Mouse (Mus musculus) brain, adult 2 months (tissue): Measurements from ENCODE around the gene Lrp4.

ENCODE experiments used
- DNase-seq: peaks from one replicate; pipeline ENCODE4 v3.0.0; 2011; ENCODE audit warnings: low read depth, low spot score

Gene Lrp4

GRCm38 (mm10) chr2:91457259-91457655 lies at the start of gene Lrp4:
TSS of gene Lrp4 (plus strand) at chr2:91457511.
- no peak for DNase-seq

GRCm38 (mm10) chr2:91408031-91408430 lies 49.3 kb upstream of the Lrp4 start:
- DNase-seq = no peak

GRCm38 (mm10) chr2:91411473-91411872 lies 45.8 kb upstream of the Lrp4 start:
- no peak for DNase-seq

GRCm38 (mm10) chr2:91412361-91412760 lies 45.0 kb upstream of the Lrp4 start:
- DNase-seq = peak; percentile 21

- DNase-seq = no peak
Observed at GRCm38 (mm10) chr2:91413811-91414210, 43.5 kb upstream of the Lrp4 start.

- no peak for DNase-seq
Observed at GRCm38 (mm10) chr2:91421641-91422040, 35.7 kb upstream of the Lrp4 start.

GRCm38 (mm10) chr2:91424061-91424720 lies 33.1 kb upstream of the Lrp4 start:
- DNase-seq = no peak

GRCm38 (mm10) chr2:91426321-91426720 lies 31.0 kb upstream of the Lrp4 start:
- no peak for DNase-seq

GRCm38 (mm10) chr2:91429146-91429545 lies 28.2 kb upstream of the Lrp4 start:
- no peak for DNase-seq

- peak; percentile 41 for DNase-seq
Observed at GRCm38 (mm10) chr2:91429915-91430599, 27.3 kb upstream of the Lrp4 start.

GRCm38 (mm10) chr2:91430600-91430919 lies 26.8 kb upstream of the Lrp4 start:
- peak; percentile 31 for DNase-seq

GRCm38 (mm10) chr2:91436713-91437112 lies 20.6 kb upstream of the Lrp4 start:
- no peak for DNase-seq

- peak; percentile 35 for DNase-seq
Observed at GRCm38 (mm10) chr2:91437116-91437815, 20.0 kb upstream of the Lrp4 start.

- no peak for DNase-seq
Observed at GRCm38 (mm10) chr2:91439271-91439670, 18.0 kb upstream of the Lrp4 start.

GRCm38 (mm10) chr2:91439876-91440275 lies 17.4 kb upstream of the Lrp4 start:
- DNase-seq = no peak

- no peak for DNase-seq
Observed at GRCm38 (mm10) chr2:91440686-91441085, 16.6 kb upstream of the Lrp4 start.

- DNase-seq = no peak
Observed at GRCm38 (mm10) chr2:91441715-91442114, 15.6 kb upstream of the Lrp4 start.

GRCm38 (mm10) chr2:91442241-91442640 lies 15.1 kb upstream of the Lrp4 start:
- no peak for DNase-seq

- peak; percentile 98 for DNase-seq
Observed at GRCm38 (mm10) chr2:91444286-91444892, 12.9 kb upstream of the Lrp4 start, which contains the start of gene 1110051M20Rik. TSS of gene 1110051M20Rik (minus strand) at chr2:91444704.

GRCm38 (mm10) chr2:91449662-91450061 lies 7.6 kb upstream of the Lrp4 start:
- no peak for DNase-seq

- DNase-seq = no peak
Observed at GRCm38 (mm10) chr2:91450316-91450715, 7.0 kb upstream of the Lrp4 start.

GRCm38 (mm10) chr2:91452658-91453057 lies 4.7 kb upstream of the Lrp4 start:
- no peak for DNase-seq
